Comparison of ENCODE assay signal across 24 mouse cellular contexts in genomic region chr5:53584069-53584767, GRCm38 (mm10).
DNase-seq lines count a peak whose midpoint lies in the region; ATAC-seq and TF ChIP-seq lines count a peak whose summit lies in the region.
"Had no signal": no experiment of that assay in that cellular context is flagged by ENCODE, and none has a peak within 500 bp of the region (broad histone marks: within the 10 kb centered on the region; RNA-seq: fewer than 3 reads in every experiment).

No protein-coding gene starts in this region.

- no peak overlapping the region for H3K4me3 ChIP-seq in heart, embryonic 10.5 days
- H3K4me3 ChIP-seq in CH12.LX (replicated peaks in 1 of 3; ENCODE audit: low read depth in 2 of 3, low read length in 2 of 3, poor library complexity in 1 of 3), result no peak overlapping the region
- H3K4me3 ChIP-seq: forebrain, embryonic 12.5 days; gastrocnemius, adult 2 months; heart, embryonic 13.5 days; hindbrain, embryonic 13.5 days; intestine, embryonic 15.5 days; kidney, embryonic 15.5 days; limb, embryonic 15.5 days; megakaryocyte, embryonic 14.5 days; midbrain, embryonic 15.5 days had no signal

- DNase-seq in heart, adult 11 months, result peak; percentile 34
- DNase-seq in heart, embryonic 10.5 days (ENCODE audit: low spot score), result no peak
- DNase-seq in A20 (ENCODE audit: low read depth, low spot score) (peak; percentile 39), CH12.LX (ENCODE audit: extremely low read depth) (no peak)
- DNase-seq in cerebellum, postnatal 4 days (ENCODE audit: low spot score in 2 of 2), result no peak
- no peak for DNase-seq in kidney, adult 18-20 months
- DNase-seq: adrenal gland, postnatal 14 days; B cell, adult 2 months; cerebellum, adult 18-20 months; cerebellum, postnatal 36 days; gastrocnemius, adult 2 months; kidney, postnatal 4 days; lung, postnatal 10 days; right cerebral cortex, postnatal 25 days had no signal

- no peaks in the 10 kb centered on the region for H3K36me3 ChIP-seq in heart, embryonic 10.5 days
- no peaks in the 10 kb centered on the region for H3K36me3 ChIP-seq in CH12.LX (replicated peaks in 1 of 2; ENCODE audit: control insufficient read depth in 1 of 2, insufficient read depth in 1 of 2, low read length in 1 of 2)
- H3K36me3 ChIP-seq: forebrain, embryonic 12.5 days; heart, embryonic 13.5 days; hindbrain, embryonic 13.5 days; intestine, embryonic 15.5 days; kidney, embryonic 15.5 days; limb, embryonic 15.5 days; midbrain, embryonic 15.5 days had no signal

- ATAC-seq in megakaryocyte, adult 5-6 weeks (ENCODE audit: poor library complexity, severe bottlenecking), result peak; percentile 20; the same call in 1 of the 2 replicates
- ATAC-seq: intestine, embryonic 15.5 days; midbrain, embryonic 15.5 days; Patski had no signal

- no peak for TF ChIP-seq CTCF in CH12.LX (conservative IDR thresholded peaks at IDR 0.05 in 1 of 2, IDR thresholded peaks at IDR 0.05 in 1 of 2; ENCODE audit: low read depth in 2 of 2, low read length in 2 of 2)

- no peak overlapping the region for H3K4me2 ChIP-seq in CH12.LX (ENCODE audit: insufficient read depth, low read depth, poor library complexity, severe bottlenecking)
- H3K4me2 ChIP-seq: forebrain, embryonic 12.5 days; heart, embryonic 13.5 days; hindbrain, embryonic 13.5 days; intestine, embryonic 15.5 days; kidney, embryonic 15.5 days; limb, embryonic 15.5 days; midbrain, embryonic 15.5 days had no signal

- H3K27ac ChIP-seq in heart, embryonic 10.5 days, result no peak overlapping the region
- no peak overlapping the region for H3K27ac ChIP-seq in CH12.LX (ENCODE audit: insufficient read depth, low read depth)
- H3K27ac ChIP-seq: forebrain, embryonic 12.5 days; gastrocnemius, adult 2 months; heart, embryonic 13.5 days; hindbrain, embryonic 13.5 days; intestine, embryonic 15.5 days; kidney, embryonic 15.5 days; limb, embryonic 15.5 days; midbrain, embryonic 15.5 days had no signal

- H3K9ac ChIP-seq in CH12.LX (ENCODE audit: insufficient read depth, low read depth), result no peak overlapping the region
- H3K9ac ChIP-seq: forebrain, embryonic 12.5 days; heart, embryonic 13.5 days; hindbrain, embryonic 13.5 days; intestine, embryonic 15.5 days; kidney, embryonic 15.5 days; limb, embryonic 15.5 days; midbrain, embryonic 15.5 days had no signal

- TF ChIP-seq RAD21 in CH12.LX (IDR thresholded peaks at IDR 0.05; ENCODE audit: low read depth, low read length), result no peak

- 0 out of 2 replicates have a peak, but pooled peaks have one; percentile 44 for TF ChIP-seq EP300 in CH12.LX (IDR thresholded peaks at IDR 0.05; ENCODE audit: low read length)

- dilution Hi-C loops in CH12.LX (cut with MboI; ENCODE audit: extremely low pct_ligation_motif_present, extremely low pct_unique_long_range_greater_than_20kb, low sequenced_read_pairs), result no loop called here

- in situ Hi-C loops in CH12.LX (cut with MboI; ENCODE audit: low pct_ligation_motif_present, low pct_unique_long_range_greater_than_20kb, low sequenced_read_pairs), result no loop called here

- H3K9me3 ChIP-seq in heart, embryonic 10.5 days, result no peaks in the 10 kb centered on the region
- H3K9me3 ChIP-seq in CH12.LX (replicated peaks; ENCODE audit: low read length), result no peaks in the 10 kb centered on the region
- H3K9me3 ChIP-seq: forebrain, embryonic 12.5 days; heart, embryonic 13.5 days; hindbrain, embryonic 13.5 days; intestine, embryonic 15.5 days; kidney, embryonic 15.5 days; limb, embryonic 15.5 days; megakaryocyte, embryonic 14.5 days; midbrain, embryonic 15.5 days had no signal

- no peak for TF ChIP-seq POLR2A in CH12.LX (IDR thresholded peaks at IDR 0.05; ENCODE audit: low read depth, low read length)

- no peaks in the 10 kb centered on the region for H3K79me2 ChIP-seq in CH12.LX (replicated peaks; ENCODE audit: control insufficient read depth, extremely low read depth, insufficient read depth, poor library complexity, severe bottlenecking)

- 0 out of 2 replicates have a peak, but pooled peaks cover 10% of the 10 kb centered on the region for H3K27me3 ChIP-seq in heart, embryonic 10.5 days (ENCODE audit: insufficient read depth, poor library complexity, severe bottlenecking)
- peaks cover 2% of the 10 kb centered on the region for H3K27me3 ChIP-seq in CH12.LX (replicated peaks)
- H3K27me3 ChIP-seq: forebrain, embryonic 12.5 days; intestine, embryonic 15.5 days; kidney, embryonic 15.5 days; limb, embryonic 15.5 days; megakaryocyte, embryonic 14.5 days; midbrain, embryonic 15.5 days; Patski had no signal

- H3K4me1 ChIP-seq in heart, embryonic 10.5 days, result no peaks in the 10 kb centered on the region
- peaks cover 12 to 26% of the 10 kb centered on the region in 2 experiments for H3K4me1 ChIP-seq in CH12.LX (ENCODE audit: control insufficient read depth in 1 of 2, insufficient read depth in 2 of 2)
- H3K4me1 ChIP-seq: intestine, embryonic 15.5 days had no signal

- WGBS in heart, embryonic 10.5 days, result 88% methylated on average over 9 of the region's 9 CpGs

TF ChIP-seq in CH12.LX, 34 proteins besides CTCF, POLR2A, EP300 and RAD21:
- TF ChIP-seq BHLHE40 (IDR thresholded peaks at IDR 0.05; ENCODE audit: low read depth, low read length) (peak; percentile 71), MAX (IDR thresholded peaks at IDR 0.05; ENCODE audit: low read length) (peak; percentile 25; the same call in 1 of the 2 replicates), IRF4 (IDR thresholded peaks at IDR 0.05; ENCODE audit: low read depth, low read length) (peak; percentile 60; the same call in 1 of the 2 replicates), JUND (conservative IDR thresholded peaks at IDR 0.05; ENCODE audit: low read depth, low read length) (no peak), TCF12 (IDR thresholded peaks at IDR 0.05; ENCODE audit: low read depth, low read length) (no peak), CHD2 (IDR thresholded peaks at IDR 0.05; ENCODE audit: low read length) (peak; percentile 54; the same call in 1 of the 2 replicates), MXI1 (IDR thresholded peaks at IDR 0.05; ENCODE audit: low read depth, low read length) (no peak), ETS1 (conservative IDR thresholded peaks at IDR 0.05; ENCODE audit: low read depth, low read length) (peak; percentile 44; the same call in 1 of the 2 replicates)

Comparison
In these comparisons a context has a peak if more than half of its experiments do, and no peak if none do; other contexts are left out.
1. DNase-seq: peak in heart, adult 11 months (single experiment) and A20 (single experiment); none in heart, embryonic 10.5 days (single experiment), CH12.LX (single experiment), cerebellum, postnatal 4 days (0 of 2) and kidney, adult 18-20 months (single experiment).